Mouse (Mus musculus) myocyte (in vitro differentiated cells): ENCODE measurements around the gene H2-Oa. TPM values are rescaled to one million over a fixed set of nuclear protein-coding genes. Genes with fewer than 3 reads are reported as not detected.
A peak's percentile ranks its signal among the peaks of the same experiment; 100 is the strongest.

ENCODE experiments used
- H3K27me3 ChIP-seq: one replicate; pipeline ENCODE4 v1.6.1; 2011; ENCODE audit not compliant: control insufficient read depth, insufficient read depth, insufficient read length
- H3K36me3 ChIP-seq: one replicate; pipeline ENCODE4 v1.6.1; 2011; ENCODE audit not compliant: control insufficient read depth, insufficient read depth
- H3K4me2 ChIP-seq: one replicate; pipeline ENCODE4 v1.6.1; 2011; ENCODE audit warnings: low read depth, control low read depth
- H3K4me3 ChIP-seq: one replicate; pipeline ENCODE4 v1.5.1; 2011; ENCODE audit warnings: mild to moderate bottlenecking, control low read depth, moderate library complexity
- H3K79me2 ChIP-seq: one replicate; pipeline ENCODE4 v1.6.1; 2011; ENCODE audit not compliant: control insufficient read depth, insufficient read depth
- H3ac ChIP-seq: one replicate; pipeline ENCODE4 v1.6.1; 2011; ENCODE audit not compliant: control insufficient read depth, insufficient read length
- CEBPB ChIP-seq: IDR thresholded peaks from 2 replicates; pipeline ENCODE4 v1.6.1; 2011; ENCODE audit warnings: mild to moderate bottlenecking, moderate library complexity; ENCODE audit not compliant: poor library complexity, insufficient read depth, severe bottlenecking
- E2F4 ChIP-seq: IDR thresholded peaks from one replicate; pipeline ENCODE4 v1.6.1; 2011; ENCODE audit warnings: mild to moderate bottlenecking, control low read depth, moderate library complexity; ENCODE audit not compliant: insufficient read depth
- MAX ChIP-seq: IDR thresholded peaks from one replicate; pipeline ENCODE4 v1.6.1; 2011; ENCODE audit warnings: low read depth, mild to moderate bottlenecking, control low read depth
- MYOD1 ChIP-seq, 3 experiments: IDR thresholded peaks; one replicate each; pipeline ENCODE4 v1.6.1; 2011; ENCODE audit warnings: control low read depth in 2 of 3, low read depth in 2 of 3, mild to moderate bottlenecking in 2 of 3, moderate library complexity in 1 of 3; ENCODE audit not compliant: insufficient read length in 2 of 3, control insufficient read depth in 1 of 3
- MYOG ChIP-seq, 3 experiments: IDR thresholded peaks; one replicate each; pipeline ENCODE4 v1.6.1; 2011; ENCODE audit warnings: control low read depth in 2 of 3, low read depth in 2 of 3, mild to moderate bottlenecking in 2 of 3; ENCODE audit not compliant: insufficient read length in 2 of 3, control insufficient read depth in 1 of 3, insufficient read depth in 1 of 3
- POLR2A ChIP-seq: IDR thresholded peaks from one replicate; pipeline ENCODE4 v1.6.1; 2011; ENCODE audit warnings: low read depth, mild to moderate bottlenecking, control low read depth, moderate library complexity; ENCODE audit not compliant: insufficient read length
- POLR2AphosphoS2 ChIP-seq: IDR thresholded peaks from one replicate; pipeline ENCODE4 v1.6.1; 2011; ENCODE audit warnings: low read depth, control low read depth; ENCODE audit not compliant: insufficient read length
- REST ChIP-seq: IDR thresholded peaks from one replicate; pipeline ENCODE4 v1.6.1; 2011; ENCODE audit warnings: mild to moderate bottlenecking, control low read depth, moderate library complexity; ENCODE audit not compliant: insufficient read depth, insufficient read length
- SRF ChIP-seq: IDR thresholded peaks from one replicate; pipeline ENCODE4 v1.6.1; 2011; ENCODE audit warnings: low read depth; ENCODE audit not compliant: control insufficient read depth, insufficient read length
- TCF12 ChIP-seq: IDR thresholded peaks from one replicate; pipeline ENCODE4 v1.6.1; 2011; ENCODE audit warnings: mild to moderate bottlenecking, control low read depth; ENCODE audit not compliant: poor library complexity, insufficient read depth, severe bottlenecking
- TCF3 ChIP-seq: IDR thresholded peaks from one replicate; pipeline ENCODE4 v1.6.1; 2011; ENCODE audit warnings: low read depth, control low read depth; ENCODE audit not compliant: insufficient read length
- USF1 ChIP-seq: IDR thresholded peaks from one replicate; pipeline ENCODE4 v1.6.1; 2011; ENCODE audit warnings: low read depth, mild to moderate bottlenecking, control low read depth, moderate library complexity
- polyA plus RNA-seq: library from polyadenylated mRNA; unstranded; fragments of >200 nt; fragmentation: generic; extraction: Trizol; gene quantifications from one replicate; pipeline ENCODE4 v1.2.1, GENCODE M21; 2012; ENCODE audit warnings: missing spikeins

H2-Oa gene
- polyA plus RNA-seq, 1 experiment: 0.07 TPM

GRCm38 (mm10) chr17:34068864-34069263, 23.3 kb upstream of the H2-Oa start:
- no peaks in the 10 kb centered on the region for H3K79me2 ChIP-seq
- H3K4me2 ChIP-seq: peak overlapping the region; percentile 51
- H3K36me3 ChIP-seq: no peaks in the 10 kb centered on the region
- no peaks in the 10 kb centered on the region for H3K27me3 ChIP-seq
- no peak overlapping the region for H3K4me3 ChIP-seq
- TF ChIP-seq TCF12 (peak; percentile 51), MYOG (IDR thresholded peaks at IDR 0.05; ENCODE audit: control insufficient read depth in 1 of 3, insufficient read depth in 1 of 3, insufficient read length in 2 of 3, low read depth in 2 of 3) (peak in 2 of 3 experiments; percentile 67 to 82), USF1 (no peak)
- H3ac ChIP-seq: no peak overlapping the region

GRCm38 (mm10) chr17:34072091-34072490, 20.0 kb upstream of the H2-Oa start:
- no peak overlapping the region for H3K4me3 ChIP-seq
- H3ac ChIP-seq: no peak overlapping the region
- no peaks in the 10 kb centered on the region for H3K27me3 ChIP-seq
- no peaks in the 10 kb centered on the region for H3K79me2 ChIP-seq
- H3K4me2 ChIP-seq: no peak overlapping the region
- no peaks in the 10 kb centered on the region for H3K36me3 ChIP-seq
- no peak for TF ChIP-seq MYOD1 (IDR thresholded peaks at IDR 0.05; ENCODE audit: control insufficient read depth in 1 of 3, insufficient read length in 2 of 3, low read depth in 2 of 3)
- TF ChIP-seq POLR2A: no peak
- no peak for TF ChIP-seq E2F4
- no peak for TF ChIP-seq MAX
- no peak for TF ChIP-seq MYOG (IDR thresholded peaks at IDR 0.05; ENCODE audit: control insufficient read depth in 1 of 3, insufficient read depth in 1 of 3, insufficient read length in 2 of 3, low read depth in 2 of 3)
- no peak for TF ChIP-seq CEBPB
- no peak for TF ChIP-seq SRF
- TF ChIP-seq REST: no peak
- no peak for TF ChIP-seq TCF3
- TF ChIP-seq POLR2AphosphoS2: no peak
- TF ChIP-seq USF1: no peak

- Histone ChIP-seq H3ac (no peak overlapping the region), H3K4me3 (no peak overlapping the region), H3K27me3 (no peaks in the 10 kb centered on the region), H3K4me2 (no peak overlapping the region), H3K79me2 (no peaks in the 10 kb centered on the region), H3K36me3 (no peaks in the 10 kb centered on the region)
- TF ChIP-seq USF1 (no peak), REST (no peak), POLR2A (no peak), TCF3 (no peak), SRF (no peak), E2F4 (no peak), MYOD1 (IDR thresholded peaks at IDR 0.05; ENCODE audit: control insufficient read depth in 1 of 3, insufficient read length in 2 of 3, low read depth in 2 of 3) (no peak), POLR2AphosphoS2 (no peak), TCF12 (no peak), MYOG (IDR thresholded peaks at IDR 0.05; ENCODE audit: control insufficient read depth in 1 of 3, insufficient read depth in 1 of 3, insufficient read length in 2 of 3, low read depth in 2 of 3) (no peak), MAX (no peak), CEBPB (no peak)
Measured at GRCm38 (mm10) chr17:34075271-34075670, 16.9 kb upstream of the H2-Oa start.

GRCm38 (mm10) chr17:34077549-34077948, 14.6 kb upstream of the H2-Oa start:
- no peaks in the 10 kb centered on the region for H3K36me3 ChIP-seq
- no peak overlapping the region for H3ac ChIP-seq
- no peaks in the 10 kb centered on the region for H3K79me2 ChIP-seq
- H3K4me2 ChIP-seq: peak overlapping the region; percentile 3
- H3K27me3 ChIP-seq: no peaks in the 10 kb centered on the region
- TF ChIP-seq TCF3 (no peak), REST (no peak), MYOG (IDR thresholded peaks at IDR 0.05; ENCODE audit: control insufficient read depth in 1 of 3, insufficient read depth in 1 of 3, insufficient read length in 2 of 3, low read depth in 2 of 3) (no peak), POLR2A (no peak), MYOD1 (IDR thresholded peaks at IDR 0.05; ENCODE audit: control insufficient read depth in 1 of 3, insufficient read length in 2 of 3, low read depth in 2 of 3) (no peak), MAX (no peak)
- H3K4me3 ChIP-seq: no peak overlapping the region

DNA sequence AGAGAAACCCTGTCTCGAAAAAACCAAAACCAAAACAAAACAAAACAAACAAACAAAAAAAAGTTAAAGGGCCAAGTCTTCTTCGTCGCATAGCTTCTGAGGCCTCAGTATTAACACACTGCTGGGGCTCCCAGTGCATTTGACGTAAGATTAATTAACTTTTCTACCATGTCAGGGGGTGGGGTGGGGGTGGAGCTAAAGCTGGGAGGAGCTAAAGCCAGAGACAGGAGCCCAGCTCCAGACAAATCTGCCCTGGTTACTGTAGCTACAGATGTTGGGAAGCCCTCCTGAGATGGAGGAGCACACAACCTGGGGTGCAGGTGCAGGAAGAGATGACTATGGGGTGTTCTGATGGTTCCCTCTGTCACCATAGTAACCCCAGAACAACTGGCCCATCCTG, 14.0 kb upstream of the H2-Oa start:
- H3K36me3 ChIP-seq: no peaks in the 10 kb centered on the region
- H3K4me2 ChIP-seq: no peak overlapping the region
- H3K27me3 ChIP-seq: no peaks in the 10 kb centered on the region
- H3ac ChIP-seq: no peak overlapping the region
- no peak overlapping the region for H3K4me3 ChIP-seq
- no peaks in the 10 kb centered on the region for H3K79me2 ChIP-seq
- TF ChIP-seq SRF (no peak), TCF3 (no peak)
